Comparison of ENCODE assay signal across 11 mouse cellular contexts in the genomic region with DNA sequence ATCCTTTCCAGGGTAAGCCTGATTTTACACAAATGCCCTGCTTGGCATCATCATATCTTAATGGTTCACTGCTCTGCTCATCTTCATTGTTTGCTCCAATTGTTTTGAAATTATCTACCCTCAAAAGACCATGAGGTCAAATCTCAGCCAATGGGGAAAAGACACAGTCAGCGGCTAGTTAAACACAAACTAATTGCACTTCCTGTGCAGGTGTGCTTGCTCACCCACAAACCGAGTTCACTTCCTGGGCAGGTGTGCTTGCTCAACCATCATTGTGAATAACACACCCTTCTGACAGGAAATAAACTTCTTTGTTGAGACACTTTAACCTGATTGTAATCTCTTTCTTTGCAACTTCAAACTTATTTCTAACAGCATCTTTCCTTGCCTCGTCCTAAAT.
DNase-seq lines count a peak whose midpoint lies in the region; ATAC-seq lines count a peak whose summit lies in the region.
"Had no signal": no experiment of that assay in that cellular context is flagged by ENCODE, and none has a peak within 500 bp of the region (broad histone marks: within the 10 kb centered on the region; RNA-seq: fewer than 3 reads in every experiment).

No protein-coding gene starts in this region.

- peak; percentile 93 for ATAC-seq in inflammation-experienced regulatory T-cells, adult 6 months
- ATAC-seq: intestine, embryonic 15.5 days had no signal

- DNase-seq in 416B (ENCODE audit: low read depth): peak; percentile 9
- peak; percentile 94 for DNase-seq in A20 (ENCODE audit: low read depth, low spot score)
- peak; percentile 10 to 31 for DNase-seq in spleen, postnatal 14 days (ENCODE audit: low spot score in 2 of 2)
- no peak for DNase-seq in layer of hippocampus, adult 9-11 months
- no peak for DNase-seq in ovary, postnatal 10 days (ENCODE audit: low spot score)
- no peak for DNase-seq in adrenal gland, postnatal 36 days
- DNase-seq: cerebellum, postnatal 25 days; liver; midbrain, embryonic 14.5 days had no signal

Comparison
In these comparisons a context has a peak if more than half of its experiments do, and no peak if none do; other contexts are left out.
1. DNase-seq: peak in 416B (single experiment), A20 (single experiment) and spleen, postnatal 14 days (2 of 2); none in layer of hippocampus, adult 9-11 months (single experiment), ovary, postnatal 10 days (single experiment) and adrenal gland, postnatal 36 days (0 of 2).